Mouse (Mus musculus): Measurements from ENCODE around the gene Lgals3.
"Not testable (repeated sequence)": the region's sequence is repeated elsewhere in the genome, so short reads cannot be mapped to it uniquely, and the experiment has no call there.

The Lgals3 gene

GRCm38 (mm10) chr14:47367461-47367860, at the start of gene Lgals3:
Gene Lgals3 (plus strand): TSS chr14:47367751.
- 0 out of 2 replicates have a peak, but pooled peaks have one; percentile 42 for ATAC-seq (ENCODE audit: insufficient number of reproducible peaks, low FRiP score, low TSS enrichment)

- ATAC-seq (ENCODE audit: insufficient number of reproducible peaks, low FRiP score, low TSS enrichment): no peak
These were observed 48.2 kb upstream of the Lgals3 start for GRCm38 (mm10) chr14:47319362-47319761.

- not testable (repeated sequence) for ATAC-seq (ENCODE audit: insufficient number of reproducible peaks, low FRiP score, low TSS enrichment)
These were observed 46.0 kb upstream of the Lgals3 start for GRCm38 (mm10) chr14:47321581-47321980.

- ATAC-seq (ENCODE audit: insufficient number of reproducible peaks, low FRiP score, low TSS enrichment): no peak
These were observed 41.4 kb upstream of the Lgals3 start for GRCm38 (mm10) chr14:47325965-47326761.

GRCm38 (mm10) chr14:47327347-47327746, 40.2 kb upstream of the Lgals3 start:
- ATAC-seq (ENCODE audit: insufficient number of reproducible peaks, low FRiP score, low TSS enrichment): no peak

- ATAC-seq (ENCODE audit: insufficient number of reproducible peaks, low FRiP score, low TSS enrichment): no peak
These were observed 35.6 kb upstream of the Lgals3 start for GRCm38 (mm10) chr14:47331920-47332319.

- ATAC-seq (ENCODE audit: insufficient number of reproducible peaks, low FRiP score, low TSS enrichment): no peak
These were observed 32.7 kb upstream of the Lgals3 start for GRCm38 (mm10) chr14:47334819-47335218.

GRCm38 (mm10) chr14:47335300-47335699, 32.3 kb upstream of the Lgals3 start:
- no peak for ATAC-seq (ENCODE audit: insufficient number of reproducible peaks, low FRiP score, low TSS enrichment)

- no peak for ATAC-seq (ENCODE audit: insufficient number of reproducible peaks, low FRiP score, low TSS enrichment)
These were observed 27.2 kb upstream of the Lgals3 start for GRCm38 (mm10) chr14:47340231-47340925.

GRCm38 (mm10) chr14:47341811-47342291, 25.7 kb upstream of the Lgals3 start:
- no peak for ATAC-seq (ENCODE audit: insufficient number of reproducible peaks, low FRiP score, low TSS enrichment)

GRCm38 (mm10) chr14:47346715-47347114, 20.8 kb upstream of the Lgals3 start:
- ATAC-seq (ENCODE audit: insufficient number of reproducible peaks, low FRiP score, low TSS enrichment): no peak

- no peak for ATAC-seq (ENCODE audit: insufficient number of reproducible peaks, low FRiP score, low TSS enrichment)
These were observed 16.6 kb upstream of the Lgals3 start for GRCm38 (mm10) chr14:47350974-47351373.

GRCm38 (mm10) chr14:47352272-47352671, 15.3 kb upstream of the Lgals3 start:
- ATAC-seq (ENCODE audit: insufficient number of reproducible peaks, low FRiP score, low TSS enrichment): no peak

GRCm38 (mm10) chr14:47353240-47353639, 14.3 kb upstream of the Lgals3 start:
- no peak for ATAC-seq (ENCODE audit: insufficient number of reproducible peaks, low FRiP score, low TSS enrichment)

GRCm38 (mm10) chr14:47354111-47354577, 13.4 kb upstream of the Lgals3 start:
- no peak for ATAC-seq (ENCODE audit: insufficient number of reproducible peaks, low FRiP score, low TSS enrichment)

- no peak for ATAC-seq (ENCODE audit: insufficient number of reproducible peaks, low FRiP score, low TSS enrichment)
These were observed 12.6 kb upstream of the Lgals3 start for GRCm38 (mm10) chr14:47354948-47355347.

- ATAC-seq (ENCODE audit: insufficient number of reproducible peaks, low FRiP score, low TSS enrichment): no peak
These were observed 10.9 kb upstream of the Lgals3 start for GRCm38 (mm10) chr14:47356622-47357021.

GRCm38 (mm10) chr14:47359610-47360009, 7.9 kb upstream of the Lgals3 start:
- no peak for ATAC-seq (ENCODE audit: insufficient number of reproducible peaks, low FRiP score, low TSS enrichment)

GRCm38 (mm10) chr14:47361418-47361817, 6.1 kb upstream of the Lgals3 start:
- no peak for ATAC-seq (ENCODE audit: insufficient number of reproducible peaks, low FRiP score, low TSS enrichment)

GRCm38 (mm10) chr14:47361899-47362298, 5.7 kb upstream of the Lgals3 start:
- ATAC-seq (ENCODE audit: insufficient number of reproducible peaks, low FRiP score, low TSS enrichment): no peak

GRCm38 (mm10) chr14:47364742-47365449, 2.7 kb upstream of the Lgals3 start:
- ATAC-seq (ENCODE audit: insufficient number of reproducible peaks, low FRiP score, low TSS enrichment): no peak
